Mouse (Mus musculus): ENCODE measurements around the gene P3h1.

GRCm38 (mm10) chr4:119241664-119242063 is 8.9 kb downstream of the P3h1 start:
- no peak for TF ChIP-seq POLR2A (IDR thresholded peaks at IDR 0.05; ENCODE audit: low read depth, low read length)
- TF ChIP-seq CTCF (conservative IDR thresholded peaks at IDR 0.05; ENCODE audit: insufficient read depth, insufficient read length, low read depth, low read length): peak; percentile 75
